Mouse (Mus musculus) midbrain, embryonic 11.5 days (tissue): ENCODE measurements around the gene Dusp22. TPM values are rescaled to one million over a fixed set of nuclear protein-coding genes. Genes with fewer than 3 reads are reported as not detected.

Source experiments
- ATAC-seq: fragments of 200-750 bp; cut with Nextera tagmentation; 2 replicates; pipeline ENCODE4 v1.8.0; 2017; ENCODE audit warnings: moderate TSS enrichment, moderate library complexity; ENCODE audit not compliant: low FRiP score
- DNase-seq: peaks from one replicate; pipeline ENCODE4 v3.0.0; 2015; ENCODE audit warnings: low spot score; ENCODE audit errors: missing footprints
- H3K27ac ChIP-seq: fragments of 300-500 bp; sonication (generic); 2 replicates; pipeline ENCODE4 v1.5.1; 2014; ENCODE audit warnings: low read depth, low read length
- H3K27me3 ChIP-seq: fragments of 300-500 bp; sonication (generic); 2 replicates; pipeline ENCODE4 v1.6.1; 2014; ENCODE audit warnings: mild to moderate bottlenecking, low read length, moderate library complexity, mixed read lengths; ENCODE audit not compliant: control insufficient read depth, insufficient read depth
- H3K36me3 ChIP-seq: fragments of 300-500 bp; sonication (generic); 2 replicates; pipeline ENCODE4 v1.6.1; 2014; ENCODE audit warnings: mild to moderate bottlenecking, low read length, moderate library complexity, mixed read lengths; ENCODE audit not compliant: control insufficient read depth, insufficient read depth
- H3K4me1 ChIP-seq: fragments of 300-500 bp; sonication (generic); 2 replicates; pipeline ENCODE4 v1.6.1; 2014; ENCODE audit warnings: low read length; ENCODE audit not compliant: control insufficient read depth, insufficient read depth
- H3K4me2 ChIP-seq: fragments of 300-500 bp; sonication (generic); 2 replicates; pipeline ENCODE4 v1.6.1; 2014; ENCODE audit warnings: mild to moderate bottlenecking, moderate library complexity
- H3K4me3 ChIP-seq: fragments of 300-500 bp; sonication (generic); 2 replicates; pipeline ENCODE4 v1.5.1; 2014; ENCODE audit warnings: low read depth, low read length
- H3K9ac ChIP-seq: fragments of 300-500 bp; sonication (generic); 2 replicates; pipeline ENCODE4 v1.6.1; 2014; ENCODE audit warnings: low read length
- H3K9me3 ChIP-seq: fragments of 300-500 bp; sonication (generic); 2 replicates; pipeline ENCODE4 v1.6.1; 2016; ENCODE audit warnings: low read length; ENCODE audit not compliant: control insufficient read depth
- WGBS: fragments of 180-500 bp; shearing (Covaris S2); extraction: QIAGEN DNeasy Blood & Tissue Kit; methylation state at CpG from one replicate; pipeline ENCODE4 v1.1.7; 2014; 5-methylcytosine and 5-hydroxymethylcytosine counted together
- polyA plus RNA-seq: library from polyadenylated mRNA; unstranded; fragments of >200 nt; fragmentation: Nextera tagmentation; extraction: Ambion mirVana; gene quantifications from 2 replicates; pipeline ENCODE4 v1.2.1, GENCODE M21; 2014

The Dusp22 gene
- polyA plus RNA-seq, 1 experiment from 2014 or later = 16.2 TPM

DNA sequence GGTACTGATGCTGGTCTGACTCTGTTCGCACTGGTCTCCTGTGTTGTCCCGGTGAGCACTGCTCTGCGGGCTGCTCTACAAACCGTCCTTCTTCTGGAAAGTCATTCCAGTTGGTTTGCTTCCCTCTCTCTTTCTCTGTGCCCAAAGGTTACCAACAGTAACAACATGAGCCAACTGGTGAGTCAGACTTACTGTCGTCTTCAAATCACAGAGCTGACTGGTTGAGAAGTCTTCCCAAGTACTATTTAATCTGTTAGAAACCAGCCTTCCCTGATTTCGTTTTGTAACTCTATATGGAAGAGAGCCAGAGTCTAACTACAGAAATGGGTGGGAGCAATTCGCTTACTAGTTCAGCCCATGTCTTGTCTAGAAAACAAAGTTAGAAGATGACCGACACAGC, 5.5 kb downstream of the Dusp22 start:
- Histone ChIP-seq H3K9ac (no peak overlapping the region), H3K9me3 (no peaks in the 10 kb centered on the region), H3K27me3 (no peaks in the 10 kb centered on the region), H3K4me2 (no peak overlapping the region), H3K4me3 (no peak overlapping the region), H3K27ac (no peak overlapping the region), H3K4me1 (peaks cover 3% of the 10 kb centered on the region; the same call in 1 of the 2 replicates), H3K36me3 (no peaks in the 10 kb centered on the region)
- WGBS = 93% methylated on average over 8 of the region's 8 CpGs
- DNase-seq (no peak), ATAC-seq (no peak)

DNA sequence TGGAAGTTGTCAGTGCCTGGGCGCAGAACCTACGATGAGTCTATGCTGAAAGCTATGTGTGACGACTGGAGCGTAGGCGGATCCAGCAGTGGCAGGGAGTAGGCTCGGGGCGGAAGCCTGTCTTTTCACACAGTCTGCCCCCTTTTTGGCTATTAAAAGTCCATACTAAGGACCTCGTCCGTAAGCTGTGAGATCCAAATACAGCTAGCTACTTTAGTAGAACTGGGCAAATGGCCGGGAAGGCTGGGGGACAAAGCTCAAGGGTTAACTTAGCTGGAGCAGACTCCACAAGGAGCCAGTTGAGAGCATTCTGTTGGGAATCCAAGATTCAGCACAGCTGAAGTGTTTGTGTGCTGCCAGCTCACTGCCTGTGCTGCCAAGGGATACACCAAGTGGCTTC, 6.7 kb downstream of the Dusp22 start:
- 95% methylated on average over 10 of the region's 10 CpGs for WGBS
- no peak overlapping the region for H3K9ac ChIP-seq
- no peaks in the 10 kb centered on the region for H3K27me3 ChIP-seq
- ATAC-seq (no peak), DNase-seq (no peak)
- no peaks in the 10 kb centered on the region for H3K4me1 ChIP-seq
- H3K9me3 ChIP-seq = no peaks in the 10 kb centered on the region
- no peaks in the 10 kb centered on the region for H3K36me3 ChIP-seq
- no peak overlapping the region for H3K27ac ChIP-seq
- H3K4me2 ChIP-seq = no peak overlapping the region
- no peak overlapping the region for H3K4me3 ChIP-seq

DNA sequence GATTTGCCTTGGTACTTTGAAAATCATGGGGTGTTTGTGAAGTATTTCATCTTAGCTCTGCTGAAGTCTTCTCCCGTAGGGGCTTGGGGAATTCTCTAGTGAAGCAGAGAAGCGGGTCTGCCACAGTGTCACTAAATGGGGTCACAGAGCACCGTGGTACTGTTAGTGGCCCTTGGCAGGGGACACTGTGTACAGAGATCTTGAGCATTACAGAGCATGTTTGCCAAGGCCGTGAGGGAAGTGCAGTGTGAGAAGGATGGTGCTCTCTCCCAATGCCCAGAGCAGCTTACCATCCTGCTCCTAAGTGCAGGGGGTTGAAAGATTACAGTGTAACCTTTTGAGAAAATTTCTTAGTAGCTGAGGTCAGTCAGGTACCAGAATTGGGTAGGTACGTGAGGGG, 8.5 kb downstream of the Dusp22 start:
- H3K4me1 ChIP-seq = no peaks in the 10 kb centered on the region
- no peak overlapping the region for H3K27ac ChIP-seq
- 86% methylated on average over 5 of the region's 5 CpGs for WGBS
- no peaks in the 10 kb centered on the region for H3K36me3 ChIP-seq
- no peaks in the 10 kb centered on the region for H3K9me3 ChIP-seq
- no peak overlapping the region for H3K4me2 ChIP-seq
- no peaks in the 10 kb centered on the region for H3K27me3 ChIP-seq
- H3K4me3 ChIP-seq = no peak overlapping the region
- ATAC-seq = no peak
- H3K9ac ChIP-seq = no peak overlapping the region
- no peak for DNase-seq

DNA sequence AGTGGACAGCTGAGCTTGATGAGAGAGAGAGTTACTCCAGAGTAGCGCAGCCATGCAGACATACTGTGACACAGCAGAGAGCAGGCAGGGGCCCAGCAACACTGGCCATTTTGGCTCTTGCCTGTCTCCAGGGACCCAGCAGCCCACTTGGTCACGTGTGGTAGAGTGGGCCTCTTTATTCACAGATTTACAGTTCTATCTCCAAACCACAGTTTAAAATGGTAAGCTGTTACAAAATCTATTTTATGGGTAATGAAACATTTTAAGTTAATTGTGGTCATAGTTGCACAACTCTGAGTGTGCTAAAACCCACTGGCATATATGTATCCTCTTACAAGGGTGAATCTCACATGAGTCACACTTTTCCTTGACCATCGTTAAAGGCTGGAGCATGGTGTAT, 9.5 kb downstream of the Dusp22 start:
- 93% methylated on average over 3 of the region's 3 CpGs for WGBS
- no peak overlapping the region for H3K27ac ChIP-seq
- no peaks in the 10 kb centered on the region for H3K36me3 ChIP-seq

DNA sequence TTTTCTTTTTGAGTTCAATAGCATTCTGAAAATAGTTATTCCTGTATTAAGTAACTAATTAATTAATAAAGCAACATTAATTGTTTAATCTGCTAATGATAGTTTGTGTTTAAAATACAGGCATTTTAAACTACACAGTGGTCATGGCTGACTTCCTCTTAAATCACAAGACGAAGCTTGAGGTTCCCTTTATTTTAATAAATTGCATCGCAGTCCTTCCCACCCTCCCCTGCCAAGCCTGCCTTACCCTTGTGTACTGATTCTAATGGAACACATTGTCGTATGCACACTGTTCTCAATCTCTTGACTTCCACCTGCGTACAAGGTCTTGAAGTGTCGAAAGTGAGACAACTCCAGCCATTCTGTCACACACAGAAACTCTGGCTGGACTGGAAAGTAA, 14.1 kb downstream of the Dusp22 start:
- H3K27me3 ChIP-seq = no peaks in the 10 kb centered on the region
- no peaks in the 10 kb centered on the region for H3K4me1 ChIP-seq
- no peak for ATAC-seq

More for the DNA sequence above, 9.5 kb downstream of the Dusp22 start:
- no peaks in the 10 kb centered on the region for H3K27me3 ChIP-seq
- no peak for ATAC-seq
- no peak overlapping the region for H3K9ac ChIP-seq
- no peaks in the 10 kb centered on the region for H3K9me3 ChIP-seq
- no peak for DNase-seq
- H3K4me1 ChIP-seq = no peaks in the 10 kb centered on the region
- no peak overlapping the region for H3K4me2 ChIP-seq
- no peak overlapping the region for H3K4me3 ChIP-seq

DNA sequence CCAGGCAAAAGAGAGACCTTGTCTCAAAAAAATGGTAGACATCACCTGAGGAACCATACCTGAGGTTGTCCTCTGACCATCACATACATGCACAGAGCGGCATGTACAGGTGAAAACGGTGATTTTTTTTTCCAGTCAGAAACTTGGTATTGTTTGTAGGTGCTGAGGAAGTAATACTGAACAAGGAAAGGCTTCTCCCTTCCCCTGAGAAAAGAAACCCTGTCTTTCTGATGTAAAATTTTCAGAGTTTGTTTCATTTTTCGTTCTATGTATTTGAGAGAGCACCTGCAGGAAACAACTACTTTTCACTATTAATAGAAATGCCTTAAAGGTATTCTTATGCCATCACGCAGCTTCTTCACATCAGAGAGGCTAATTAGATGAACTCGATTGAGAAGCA, 19.0 kb downstream of the Dusp22 start:
- H3K36me3 ChIP-seq = no peaks in the 10 kb centered on the region
- no peak overlapping the region for H3K4me3 ChIP-seq
- no peaks in the 10 kb centered on the region for H3K27me3 ChIP-seq
- H3K9ac ChIP-seq = no peak overlapping the region
- no peaks in the 10 kb centered on the region for H3K9me3 ChIP-seq
- H3K4me2 ChIP-seq = no peak overlapping the region
- DNase-seq (no peak), ATAC-seq (no peak)
- no peak overlapping the region for H3K27ac ChIP-seq
- H3K4me1 ChIP-seq = no peaks in the 10 kb centered on the region
- WGBS = 88% methylated on average over 5 of the region's 5 CpGs

More for the DNA sequence above, 14.1 kb downstream of the Dusp22 start:
- no peaks in the 10 kb centered on the region for H3K9me3 ChIP-seq
- H3K36me3 ChIP-seq = no peaks in the 10 kb centered on the region
- H3K4me2 ChIP-seq = no peak overlapping the region
- no peak overlapping the region for H3K4me3 ChIP-seq
- WGBS = 96% methylated on average over 5 of the region's 5 CpGs
- no peak overlapping the region for H3K27ac ChIP-seq
- H3K9ac ChIP-seq = no peak overlapping the region
- no peak for DNase-seq

DNA sequence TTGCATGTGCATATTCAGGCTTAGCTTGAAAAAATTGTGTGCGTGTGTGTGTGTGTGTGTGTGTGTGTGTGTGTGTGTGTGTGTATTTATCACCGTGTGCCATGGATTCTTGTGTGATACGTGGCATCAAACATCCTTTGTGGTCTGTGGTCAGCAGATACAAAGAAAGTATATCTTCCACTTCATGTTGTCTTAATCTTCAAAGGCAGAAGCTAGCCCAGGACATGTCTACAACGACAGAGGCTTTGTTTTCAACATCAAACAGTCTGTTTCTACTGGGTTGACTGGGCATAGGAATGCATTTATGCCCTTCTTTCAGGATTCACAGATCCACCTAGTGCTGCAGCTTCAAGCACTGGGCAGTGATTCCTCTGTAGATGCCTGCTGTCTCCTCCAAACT, 22.1 kb downstream of the Dusp22 start:
- no peaks in the 10 kb centered on the region for H3K9me3 ChIP-seq
- 64% methylated on average over 4 of the region's 4 CpGs for WGBS
- H3K36me3 ChIP-seq = no peaks in the 10 kb centered on the region
- H3K27ac ChIP-seq = no peak overlapping the region
- no peak overlapping the region for H3K9ac ChIP-seq
- DNase-seq = no peak
- no peak overlapping the region for H3K4me2 ChIP-seq
- no peak for ATAC-seq
- no peak overlapping the region for H3K4me3 ChIP-seq
- H3K27me3 ChIP-seq = no peaks in the 10 kb centered on the region
- no peaks in the 10 kb centered on the region for H3K4me1 ChIP-seq

DNA sequence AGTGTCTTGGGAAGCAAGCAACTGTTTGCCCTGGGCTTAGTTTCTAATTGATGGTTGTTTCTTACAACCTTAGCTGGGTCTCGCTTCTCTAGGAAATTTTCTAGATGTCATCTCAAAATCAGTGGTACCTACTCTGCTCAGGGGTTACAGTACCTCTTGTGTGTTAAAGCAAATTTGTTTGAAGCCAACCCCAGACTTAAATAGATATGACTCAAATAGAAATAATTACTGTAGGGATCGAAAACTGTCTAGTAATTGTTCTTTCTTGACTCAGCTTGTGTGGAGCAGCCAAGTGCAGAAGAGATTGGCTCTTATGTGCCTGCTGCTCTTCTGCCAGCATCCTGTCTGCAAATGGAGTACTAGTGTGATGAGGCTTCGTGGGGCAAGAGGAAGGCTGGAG, 22.5 kb downstream of the Dusp22 start:
- H3K4me3 ChIP-seq = no peak overlapping the region
- H3K36me3 ChIP-seq = no peaks in the 10 kb centered on the region
- H3K9me3 ChIP-seq = no peaks in the 10 kb centered on the region
- H3K4me2 ChIP-seq = no peak overlapping the region
- no peak overlapping the region for H3K9ac ChIP-seq
- no peaks in the 10 kb centered on the region for H3K4me1 ChIP-seq
- no peak overlapping the region for H3K27ac ChIP-seq
- DNase-seq (no peak), ATAC-seq (no peak)
- WGBS = 90% methylated on average over 3 of the region's 3 CpGs
- H3K27me3 ChIP-seq = no peaks in the 10 kb centered on the region

DNA sequence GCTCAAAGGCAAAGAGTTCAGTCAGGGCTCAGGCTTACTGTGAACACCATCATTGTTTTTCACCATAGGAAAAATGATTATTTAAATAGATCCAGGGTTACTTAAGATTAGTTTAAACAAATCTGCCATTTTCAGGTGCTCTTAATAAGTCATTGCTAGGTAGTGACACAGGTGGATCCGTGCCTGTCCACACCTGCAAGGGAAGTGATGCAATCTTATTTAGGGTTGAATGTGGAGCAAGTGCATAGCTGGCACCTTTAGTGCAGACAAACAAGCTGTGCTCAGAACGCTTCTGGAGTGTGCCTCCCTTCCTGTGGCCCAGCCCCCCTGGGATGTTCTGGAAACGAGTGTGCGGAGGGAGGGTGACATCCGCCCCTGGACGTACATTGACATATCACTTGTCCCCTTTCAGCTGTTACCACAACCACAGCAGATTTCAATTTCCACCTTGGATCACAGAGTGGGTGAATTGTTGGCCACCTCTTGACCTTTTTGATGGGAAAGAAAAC, 24.9 kb downstream of the Dusp22 start:
- H3K27ac ChIP-seq = no peak overlapping the region
- no peaks in the 10 kb centered on the region for H3K36me3 ChIP-seq
- H3K9me3 ChIP-seq = no peaks in the 10 kb centered on the region
- DNase-seq (no peak), ATAC-seq (no peak)
- H3K4me1 ChIP-seq = no peaks in the 10 kb centered on the region
- no peak overlapping the region for H3K4me3 ChIP-seq
- H3K9ac ChIP-seq = no peak overlapping the region
- 80% methylated on average over 6 of the region's 6 CpGs for WGBS
- no peak overlapping the region for H3K4me2 ChIP-seq
- no peaks in the 10 kb centered on the region for H3K27me3 ChIP-seq

DNA sequence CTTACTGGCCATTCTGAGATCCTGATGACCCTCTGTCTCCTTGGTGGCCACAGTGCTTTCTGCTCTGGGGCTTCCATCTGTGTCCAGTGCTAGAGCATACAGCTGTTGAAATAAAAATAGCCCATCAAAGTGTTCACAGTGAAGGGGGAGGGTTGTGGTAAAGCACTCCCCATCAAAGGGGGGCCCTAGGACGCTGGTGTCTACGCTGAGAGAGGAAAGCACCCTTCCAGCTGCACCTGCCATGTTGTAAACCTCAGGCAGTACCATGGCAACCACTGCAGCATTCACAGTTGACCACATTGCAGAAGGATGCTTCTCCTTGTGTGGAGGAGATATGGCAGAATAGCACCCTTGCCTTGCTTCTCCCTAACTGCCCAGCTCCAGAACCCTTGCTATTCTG, 26.2 kb downstream of the Dusp22 start:
- Histone ChIP-seq H3K36me3 (no peaks in the 10 kb centered on the region), H3K4me1 (no peaks in the 10 kb centered on the region), H3K27me3 (no peaks in the 10 kb centered on the region), H3K27ac (no peak overlapping the region), H3K9me3 (no peaks in the 10 kb centered on the region), H3K4me3 (no peak overlapping the region), H3K4me2 (no peak overlapping the region), H3K9ac (no peak overlapping the region)
- ATAC-seq (no peak), DNase-seq (no peak)
- 67% methylated on average over 2 of the region's 2 CpGs for WGBS
